Mouse (Mus musculus) thymus, postnatal 25 days (tissue): Measurements from ENCODE around the gene Camsap2.

Source experiments
- DNase-seq: peaks from one replicate; pipeline ENCODE4 v3.0.0; 2022

Camsap2 gene

DNA sequence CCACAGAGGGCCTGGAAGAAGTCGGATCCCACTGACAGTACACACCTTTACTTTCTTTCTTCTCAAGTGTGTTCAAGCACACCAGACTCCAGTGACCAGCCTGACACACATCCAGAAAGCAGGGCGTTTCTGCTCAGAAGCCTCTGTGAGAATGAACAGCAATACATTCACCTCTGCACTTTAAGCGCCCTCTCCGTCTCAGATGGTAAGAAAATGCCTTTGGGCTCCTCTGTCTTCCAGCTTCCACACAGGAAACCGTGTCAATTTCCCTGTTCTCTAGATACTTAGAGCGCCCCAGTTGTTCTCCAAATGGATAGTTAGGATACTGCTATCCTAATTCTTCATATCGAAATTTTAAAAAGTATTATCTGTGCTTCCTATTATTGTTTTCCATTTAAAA, 2.2 kb downstream of the Camsap2 start:
- no peak for DNase-seq

DNA sequence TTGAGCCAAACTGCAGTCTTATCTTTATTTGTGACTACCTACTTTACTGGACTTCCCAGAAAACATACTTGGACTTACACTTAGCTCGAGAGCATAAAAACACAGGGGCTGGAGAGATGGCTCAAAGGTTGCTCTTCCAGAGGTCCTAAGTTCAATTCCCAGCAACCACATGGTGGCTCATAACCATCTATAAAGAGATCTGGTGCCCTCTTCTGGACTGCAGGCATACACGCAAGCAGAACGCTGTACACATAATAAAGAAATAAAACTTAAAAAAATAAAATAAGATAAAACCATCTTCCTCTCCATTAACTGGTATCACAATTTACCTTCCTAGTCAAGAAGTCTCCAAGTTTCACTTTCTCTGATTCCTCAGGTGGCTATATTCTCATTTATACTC, 5.4 kb downstream of the Camsap2 start:
- DNase-seq, result no peak

DNA sequence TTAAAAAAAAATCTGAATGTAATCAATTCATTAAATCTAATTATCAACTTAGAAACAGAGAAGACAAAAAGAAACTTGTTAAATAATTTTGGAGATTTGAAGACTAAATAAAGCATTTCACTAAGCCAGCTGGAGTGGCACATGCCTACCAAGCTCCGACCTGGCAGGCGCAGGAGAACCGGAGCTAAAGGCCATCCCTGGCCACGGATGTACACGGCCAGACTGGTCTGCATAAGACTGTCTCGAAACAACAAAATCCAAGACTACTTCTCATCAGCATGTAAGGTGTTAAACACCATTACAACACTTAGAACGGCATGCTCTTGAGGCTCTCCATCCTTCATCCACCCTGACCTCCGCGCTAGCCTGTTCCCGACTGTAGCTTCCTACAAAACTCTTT, 11.2 kb downstream of the Camsap2 start:
- no peak for DNase-seq

DNA sequence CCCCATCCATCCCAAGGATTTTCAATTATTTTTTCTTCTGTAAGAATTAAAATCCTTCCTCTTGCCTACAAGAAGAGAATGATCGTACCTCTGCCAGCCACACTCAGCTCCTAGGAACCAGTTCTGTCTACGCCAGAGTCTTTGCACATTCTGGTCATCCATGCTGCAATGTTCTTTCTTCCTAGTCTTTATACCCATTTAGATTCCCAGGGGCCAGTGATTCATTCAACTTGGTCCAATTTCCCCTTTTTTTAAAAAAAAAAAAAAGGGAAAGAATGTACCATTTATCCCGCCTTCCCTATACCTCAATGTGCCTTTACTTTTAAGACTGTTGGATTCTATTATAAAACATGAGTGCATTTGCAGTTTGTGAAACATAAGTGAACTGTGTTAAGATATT, 12.4 kb downstream of the Camsap2 start:
- DNase-seq, result no peak

DNA sequence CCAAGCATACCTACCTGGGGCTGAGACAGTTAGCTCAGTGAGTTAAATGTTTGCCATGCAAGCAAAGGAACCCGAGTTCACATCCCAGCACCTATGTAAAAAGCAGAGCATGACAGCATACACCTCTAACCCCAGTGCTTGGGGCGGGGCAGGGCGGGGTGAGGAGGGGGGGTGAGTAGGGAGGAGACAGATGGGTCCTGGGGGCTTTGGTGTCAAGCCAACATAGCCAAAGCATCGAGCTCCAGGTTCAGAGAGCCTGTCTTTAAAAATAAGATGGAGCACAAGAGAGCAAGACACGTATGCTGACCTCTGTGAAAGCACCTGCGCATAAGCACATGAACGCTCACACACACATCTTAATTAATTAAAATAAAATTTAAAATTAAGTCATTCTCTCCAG, 12.8 kb downstream of the Camsap2 start:
- DNase-seq, result no peak

DNA sequence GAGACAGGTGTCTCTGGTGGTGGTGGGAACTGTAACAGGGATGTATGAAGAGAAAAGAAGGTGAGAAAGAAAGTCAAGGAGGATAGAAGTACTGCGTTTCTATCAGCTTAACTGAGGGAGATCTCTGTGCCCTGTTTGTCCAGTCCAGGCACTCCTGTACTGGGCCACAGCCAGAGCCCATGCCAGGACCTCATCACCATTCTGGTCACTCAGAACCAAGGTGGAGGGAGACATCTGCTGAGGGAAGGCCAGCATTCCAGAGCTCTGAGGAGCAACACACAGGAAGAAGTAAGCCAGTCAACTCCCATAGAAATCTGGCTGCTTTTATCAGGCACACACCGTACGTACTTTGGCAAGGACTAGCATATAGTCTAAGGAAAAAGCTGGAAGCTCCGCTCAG, 14.1 kb downstream of the Camsap2 start:
- DNase-seq, result no peak

DNA sequence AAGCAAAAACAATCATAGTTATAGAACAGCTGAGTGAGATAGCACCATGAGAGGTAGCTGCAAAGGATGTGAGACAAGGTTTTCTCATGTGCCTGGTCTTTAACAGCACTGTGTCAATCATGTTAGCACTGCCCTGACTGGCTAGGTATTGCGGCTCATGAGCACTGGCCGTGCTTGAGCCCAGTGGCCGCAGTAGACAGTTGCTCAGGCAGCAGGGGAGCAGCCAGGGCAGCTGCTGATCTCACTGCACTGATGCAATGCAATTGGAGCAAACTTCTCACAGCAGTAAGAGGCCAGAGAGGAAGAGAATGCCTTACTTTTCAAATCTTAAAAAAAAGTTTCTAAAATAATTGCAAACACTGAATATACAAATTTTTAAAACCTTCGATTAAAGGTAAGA, 16.5 kb downstream of the Camsap2 start:
- no peak for DNase-seq

DNA sequence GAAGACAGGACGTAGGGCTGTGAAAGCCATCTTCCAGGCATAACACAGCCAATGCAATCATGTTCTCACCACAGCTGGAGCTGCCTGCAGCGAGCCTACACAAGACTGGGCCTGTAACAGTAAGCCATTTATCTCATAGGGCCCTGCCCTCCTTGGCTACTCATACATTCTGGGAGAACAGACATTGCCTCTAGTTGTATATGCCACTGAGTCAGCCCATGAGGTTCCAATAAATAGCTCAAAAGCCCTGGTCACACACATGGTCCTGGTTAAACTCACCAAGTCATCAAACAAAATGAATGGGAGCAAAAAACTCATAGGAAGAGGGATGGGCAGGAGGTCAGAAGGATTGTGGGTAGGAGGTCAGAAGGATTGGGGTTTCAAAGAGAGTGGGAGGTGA, 17.3 kb downstream of the Camsap2 start:
- DNase-seq, result no peak

DNA sequence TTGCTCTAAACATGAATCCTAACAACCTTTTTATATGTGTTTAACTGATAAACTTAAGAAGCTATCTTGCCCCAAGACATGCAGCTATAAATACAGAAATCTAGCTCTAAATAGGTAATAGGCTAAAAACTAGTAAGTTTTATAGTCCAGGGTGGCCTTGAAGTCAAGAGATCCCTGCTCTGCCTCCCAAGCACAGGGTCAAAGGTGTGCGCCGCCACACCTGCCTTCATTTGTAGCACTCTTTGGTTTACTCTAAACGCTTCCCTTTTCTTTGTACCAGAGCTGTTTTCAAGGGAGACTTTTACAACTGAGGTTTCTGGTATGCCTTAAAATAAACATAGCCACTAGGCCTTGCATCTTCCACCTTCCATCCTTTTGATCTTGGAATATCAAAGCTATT, 18.3 kb downstream of the Camsap2 start:
- no peak for DNase-seq

DNA sequence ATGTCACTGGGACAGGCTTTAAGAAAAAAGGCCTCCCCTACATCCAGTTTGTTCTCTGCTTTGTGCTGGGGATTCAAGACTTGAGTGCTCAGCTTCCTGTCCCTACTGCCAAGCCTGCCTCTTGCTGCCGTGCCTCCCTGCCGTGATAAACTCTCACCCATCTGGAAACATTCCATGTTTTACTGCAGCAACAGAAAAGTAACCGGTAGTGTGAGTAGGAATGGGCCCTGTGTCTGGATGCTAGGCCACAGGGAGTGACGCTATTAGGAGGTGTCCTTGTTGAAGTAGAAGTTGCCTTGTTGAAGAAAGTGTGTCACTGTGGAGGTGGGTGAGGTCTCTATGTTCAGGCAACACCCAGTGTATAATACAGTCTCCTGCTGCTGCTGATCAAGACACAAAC, 20.0 kb downstream of the Camsap2 start:
- no peak for DNase-seq

DNA sequence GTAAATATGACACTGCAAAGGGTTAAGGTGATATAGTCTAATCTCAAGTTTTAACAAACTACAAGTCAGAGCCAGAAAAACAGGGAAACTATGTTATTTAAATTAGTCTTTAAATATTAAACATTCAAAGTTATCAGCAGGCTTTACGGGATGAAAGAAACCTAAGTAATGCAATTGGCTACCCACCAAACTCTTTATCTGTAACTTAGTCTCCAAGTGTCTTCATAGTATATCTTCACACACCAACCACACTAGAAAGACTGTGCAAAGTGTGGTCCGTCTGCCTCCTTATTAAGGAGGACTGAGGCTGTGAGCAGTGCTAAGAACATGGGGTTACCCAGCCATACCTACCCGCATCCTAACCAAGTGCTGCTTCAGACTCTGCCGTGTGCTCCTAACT, 23.6 kb downstream of the Camsap2 start:
- no peak for DNase-seq

DNA sequence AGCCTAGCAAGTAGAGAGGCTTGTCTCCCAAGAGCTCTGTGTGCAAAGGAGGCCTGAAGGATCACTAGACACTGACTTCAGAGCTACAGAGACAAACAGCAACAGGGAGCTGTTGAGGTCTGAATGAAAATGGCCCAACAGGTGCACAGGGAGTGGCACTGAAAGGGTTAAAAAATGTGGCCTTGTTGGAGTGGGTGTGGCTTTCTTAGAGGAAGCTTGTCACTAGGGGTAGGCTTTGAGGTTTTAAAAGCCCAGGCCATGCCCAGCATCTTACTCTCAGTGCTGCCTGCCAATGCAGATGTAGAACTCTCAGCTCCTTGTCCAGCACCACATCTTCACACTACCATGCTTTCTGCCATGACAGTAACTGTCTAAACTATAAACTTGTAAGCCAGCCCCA, 29.6 kb downstream of the Camsap2 start:
- DNase-seq, result no peak

DNA sequence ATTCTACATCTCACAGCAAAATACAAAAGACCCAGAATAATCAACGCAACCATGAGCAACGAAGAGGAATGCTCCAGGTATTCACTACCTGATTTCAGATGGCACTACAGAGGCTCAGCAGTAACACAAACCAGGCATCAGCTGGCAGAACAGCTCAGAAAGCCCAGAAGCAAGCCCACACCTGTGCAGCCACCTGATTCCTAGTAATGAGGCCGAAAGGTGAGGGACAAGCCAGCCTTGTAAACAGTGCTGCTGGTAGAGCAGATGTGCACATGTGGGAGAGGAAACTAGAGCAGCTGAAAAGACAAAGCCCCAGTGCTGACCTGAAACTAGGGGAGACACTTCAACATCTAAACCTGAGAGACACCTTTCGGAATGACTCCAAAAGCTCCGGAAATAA, 36.7 kb downstream of the Camsap2 start:
- DNase-seq, result no peak

DNA sequence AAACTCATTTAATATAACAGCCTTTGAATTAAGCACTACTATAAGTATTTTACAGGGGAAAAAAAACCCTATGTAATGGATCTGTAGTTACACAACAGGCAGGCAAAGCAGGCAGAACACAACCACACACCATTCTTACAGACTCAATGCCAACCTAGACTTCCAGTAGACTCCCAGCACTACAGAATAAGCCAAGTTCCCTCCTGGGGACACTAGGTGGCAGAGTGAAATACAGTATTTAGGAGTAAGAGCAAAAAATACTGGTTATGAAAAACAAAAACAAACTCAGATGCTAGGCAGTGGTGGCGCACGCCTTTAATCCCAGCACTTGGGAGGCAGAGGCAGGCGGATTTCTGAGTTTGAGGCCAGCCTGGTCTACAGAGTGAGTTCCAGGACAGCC, 39.5 kb downstream of the Camsap2 start:
- DNase-seq, result peak; percentile 23

DNA sequence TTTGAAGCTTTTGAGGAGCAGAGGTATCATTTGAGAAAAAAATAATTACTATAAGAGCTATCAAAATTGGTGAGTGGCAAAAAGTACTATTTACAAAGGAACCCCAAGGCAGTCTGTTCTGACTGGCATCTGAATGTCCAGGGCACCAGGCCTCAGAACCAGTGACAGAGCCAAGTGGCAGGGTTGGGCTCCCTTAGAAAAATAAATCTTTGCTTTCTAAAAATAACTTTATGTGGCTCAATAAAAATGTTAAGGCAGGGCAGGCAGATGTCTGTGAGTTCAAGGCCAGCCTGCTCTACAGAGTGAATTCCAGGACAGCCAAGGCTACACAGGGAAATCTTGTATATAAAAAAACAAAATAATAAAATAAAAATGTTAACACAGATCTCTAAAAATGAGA, 51.9 kb downstream of the Camsap2 start:
- DNase-seq, result no peak

DNA sequence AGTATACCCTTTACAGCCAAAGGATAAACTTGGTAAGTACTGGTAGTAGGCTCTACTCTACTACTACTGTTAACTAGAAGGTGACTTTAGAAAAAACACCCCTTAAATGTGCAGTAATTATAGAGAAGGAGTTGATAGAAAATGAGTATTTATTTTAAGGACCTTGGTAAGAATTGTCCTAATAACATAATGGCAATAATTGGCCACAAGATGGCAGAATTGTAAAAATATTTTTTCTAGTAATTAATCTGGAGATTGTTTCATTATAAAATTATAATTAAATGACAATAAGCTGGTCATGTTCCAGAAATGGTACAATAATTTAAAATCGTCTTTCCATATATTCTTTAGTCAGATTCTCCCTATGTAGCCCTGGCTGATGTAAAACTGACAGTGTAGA, 56.1 kb downstream of the Camsap2 start:
- DNase-seq, result no peak

DNA sequence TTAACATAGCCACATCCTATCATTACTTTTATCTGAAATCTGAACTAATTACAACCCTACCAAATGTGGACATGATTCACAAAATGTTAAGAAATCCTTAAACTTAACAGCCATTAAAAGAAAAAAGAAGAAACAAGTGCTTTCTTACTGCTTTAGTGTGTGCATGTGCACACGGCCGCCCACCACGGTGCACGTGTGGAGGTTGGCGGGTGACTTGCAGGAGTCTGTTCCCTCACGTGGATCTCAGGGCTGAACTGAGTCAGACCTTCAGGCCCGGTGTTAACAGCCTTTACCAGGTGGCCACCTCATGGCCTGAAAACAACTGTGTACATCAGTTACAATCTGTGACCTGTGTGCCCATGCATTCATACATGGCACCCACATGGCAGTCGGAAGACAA, 68.5 kb downstream of the Camsap2 start:
- no peak for DNase-seq

DNA sequence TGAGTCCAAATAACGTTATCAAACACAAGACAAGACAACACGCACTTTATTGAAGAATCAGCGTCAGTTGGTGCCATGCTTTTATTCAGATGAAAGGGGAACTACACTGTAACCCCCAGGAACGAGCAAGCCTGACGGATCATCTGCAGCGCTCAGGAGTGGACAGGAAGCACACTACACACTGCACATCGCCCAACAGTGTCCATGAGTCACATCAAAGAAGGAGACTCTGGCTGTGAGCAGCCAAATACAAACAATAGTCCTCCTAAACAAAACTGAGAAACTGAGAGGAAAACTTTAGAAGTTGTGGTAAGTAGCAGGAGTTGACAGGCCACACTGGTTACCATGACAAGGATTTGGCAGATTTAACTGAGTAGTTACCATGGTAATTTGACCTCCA, 77.7 kb downstream of the Camsap2 start:
- no peak for DNase-seq

DNA sequence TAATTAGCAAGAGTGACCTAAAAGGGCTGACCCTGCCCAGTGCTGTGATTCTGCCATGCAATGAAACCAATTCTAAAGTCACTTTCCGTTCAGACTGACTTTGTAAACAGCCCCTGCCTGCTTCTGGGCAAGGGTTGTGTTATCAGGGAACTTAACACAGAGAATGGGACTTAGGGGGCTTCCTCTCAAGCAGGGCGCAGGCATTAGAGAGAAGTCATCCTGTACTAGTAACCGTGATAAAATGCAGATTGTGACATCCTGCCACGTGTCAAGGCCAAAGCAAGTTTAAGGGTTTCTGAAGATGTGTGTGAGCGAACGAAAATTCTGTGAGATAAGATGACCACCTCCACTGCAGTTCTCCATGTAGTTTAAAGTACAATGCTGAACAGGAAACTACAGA, 79.8 kb downstream of the Camsap2 start:
- DNase-seq, result no peak

DNA sequence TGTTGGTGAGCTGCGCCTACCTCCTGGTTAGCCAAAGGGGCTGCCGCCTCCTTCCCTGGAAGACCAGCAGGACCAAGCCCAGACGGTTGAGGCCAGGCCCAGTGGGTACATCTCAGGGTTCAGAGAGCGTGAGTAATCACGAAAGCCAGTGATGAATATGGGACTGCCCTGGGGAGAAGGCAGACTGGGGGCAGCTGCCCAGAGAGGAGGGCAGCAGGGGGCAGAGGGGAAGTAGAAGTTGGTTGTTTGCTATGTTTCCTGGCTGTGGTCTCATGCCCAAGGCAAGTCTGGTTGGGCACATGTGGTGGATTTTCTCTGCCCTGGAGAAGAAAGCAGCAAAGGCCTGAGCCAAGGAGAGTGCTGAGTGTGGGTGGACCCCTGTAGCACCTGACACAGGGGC, 82.5 kb downstream of the Camsap2 start:
- no peak for DNase-seq

DNA sequence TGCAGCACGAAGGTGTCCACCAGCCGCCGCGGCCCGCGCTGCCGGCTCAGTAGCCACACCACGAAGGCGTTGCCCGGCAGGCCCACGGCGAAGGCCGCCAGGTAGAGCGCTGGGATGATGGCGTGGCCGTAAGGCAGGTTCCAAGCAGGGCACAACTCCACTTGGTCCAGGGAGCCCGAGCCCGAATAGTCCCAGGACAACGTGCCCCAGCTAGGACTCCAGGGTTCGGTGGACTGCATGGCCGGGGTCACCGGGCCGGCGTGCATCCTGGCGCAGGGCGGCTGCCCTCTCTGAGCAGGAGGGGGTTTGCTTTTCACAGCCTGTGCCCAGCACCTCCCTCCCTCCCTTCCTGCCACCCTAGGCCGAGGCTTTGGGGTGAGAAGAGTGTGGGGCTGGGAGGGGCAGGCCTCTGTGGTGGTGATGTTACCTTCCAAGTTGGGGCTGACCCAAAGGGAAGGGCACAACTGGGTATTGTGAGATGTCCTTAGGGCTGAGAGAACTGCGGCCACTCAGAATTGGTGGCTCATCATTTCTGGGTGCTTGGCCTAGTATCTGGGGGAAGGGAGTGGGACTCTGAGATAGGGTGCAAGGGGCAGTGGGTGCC, 85.2 kb downstream of the Camsap2 start, which contains the start of gene Gpr25:
Gpr25 (minus strand) TSS at position 239 of the 604 bp plus-strand sequence.
- DNase-seq, result no peak

DNA sequence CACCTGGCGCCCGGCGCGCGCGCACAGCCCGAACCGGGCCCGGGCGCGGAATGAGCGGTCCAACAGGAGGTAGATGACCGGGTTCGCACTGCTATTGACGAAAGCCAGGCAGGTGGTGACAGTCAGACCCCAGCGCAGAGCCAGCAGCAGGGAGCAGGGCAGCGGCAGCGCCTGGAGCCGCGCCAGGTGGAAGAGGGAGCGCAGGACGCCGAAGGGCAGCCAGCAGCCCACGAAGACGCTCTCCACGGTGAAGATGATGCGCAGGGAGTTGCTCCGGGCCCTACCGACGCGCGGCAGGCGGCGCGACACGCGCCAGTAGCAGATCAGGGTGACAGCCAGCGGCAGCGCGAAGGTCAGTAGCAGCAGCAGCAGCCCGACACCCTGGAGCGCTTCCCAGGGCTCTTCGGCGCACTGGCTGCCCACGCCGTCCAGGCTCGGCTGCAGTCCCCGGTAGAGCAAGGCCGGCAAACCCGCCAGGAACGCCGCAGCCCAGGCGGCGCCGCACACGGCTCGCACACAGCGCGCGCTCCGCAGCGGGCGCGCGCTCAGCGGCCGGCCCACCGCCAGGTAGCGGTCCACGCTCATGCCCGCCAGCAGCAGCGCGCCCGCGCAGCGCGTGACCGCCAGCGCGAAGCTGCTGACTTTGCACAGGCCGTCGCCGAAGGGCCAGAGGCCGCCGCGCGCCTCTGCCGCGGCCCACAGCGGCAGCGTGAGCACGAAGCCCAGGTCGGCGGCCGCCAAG, 85.8 kb downstream of the Camsap2 start:
- DNase-seq, result peak; percentile 35

DNA sequence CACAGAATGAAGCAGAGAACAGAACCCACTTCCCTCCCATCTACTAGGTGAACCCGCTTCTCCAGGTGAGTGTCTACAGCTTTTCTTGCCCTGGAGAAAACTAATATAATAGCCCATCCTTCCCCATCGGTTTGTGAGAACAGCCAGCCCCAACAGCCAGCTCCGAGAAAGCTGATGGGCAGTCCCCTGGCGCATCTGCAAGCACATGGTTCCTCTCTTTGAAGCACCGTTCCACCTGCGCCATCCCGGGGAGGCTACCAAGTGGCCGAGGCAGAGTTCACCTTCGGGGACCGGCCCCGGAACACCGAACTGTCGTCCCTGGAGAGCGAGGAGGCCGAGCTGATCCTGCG, 86.4 kb downstream of the Camsap2 start:
- no peak for DNase-seq

DNA sequence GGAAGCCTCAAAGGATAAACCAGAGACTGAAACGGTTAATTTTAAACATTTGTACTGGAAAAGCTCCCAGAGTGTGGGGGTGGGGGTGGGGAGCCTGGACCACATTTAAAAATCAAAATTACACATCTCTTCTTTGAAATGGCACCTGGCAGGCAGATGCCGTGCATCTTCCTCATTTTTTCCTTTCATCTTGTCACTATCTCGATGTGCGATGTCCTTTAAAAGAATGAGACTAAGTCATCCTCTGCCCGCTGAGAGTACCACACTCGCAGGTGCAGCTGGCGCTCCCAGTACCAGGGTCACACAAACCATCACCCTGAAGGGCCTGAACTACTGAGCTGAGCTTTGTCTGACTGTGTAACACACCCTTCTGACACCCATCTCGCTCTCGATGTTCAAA, 87.4 kb downstream of the Camsap2 start:
- DNase-seq, result peak; percentile 60

DNA sequence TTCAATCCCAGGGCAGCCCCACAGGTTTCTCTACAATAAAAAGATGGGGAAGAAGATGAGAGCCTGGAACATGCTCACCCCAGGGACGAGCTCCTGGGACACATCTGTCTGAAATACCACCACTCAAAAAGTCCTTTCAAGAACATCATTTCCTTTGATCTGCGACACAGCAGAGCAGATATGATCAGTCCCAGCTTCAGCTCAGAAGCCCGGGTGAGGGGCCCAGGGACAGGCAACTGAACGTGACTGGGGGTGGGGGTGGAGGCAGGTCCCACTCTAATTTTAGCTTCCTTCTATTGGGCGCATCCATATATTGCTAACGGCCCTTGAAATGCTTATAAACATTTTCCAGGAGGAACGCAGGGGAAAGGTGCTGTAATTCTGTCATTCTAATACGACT, 90.2 kb downstream of the Camsap2 start:
- DNase-seq, result peak; percentile 46
